Mouse (Mus musculus): Measurements from ENCODE around the gene Pth2.

Gene Pth2

DNA sequence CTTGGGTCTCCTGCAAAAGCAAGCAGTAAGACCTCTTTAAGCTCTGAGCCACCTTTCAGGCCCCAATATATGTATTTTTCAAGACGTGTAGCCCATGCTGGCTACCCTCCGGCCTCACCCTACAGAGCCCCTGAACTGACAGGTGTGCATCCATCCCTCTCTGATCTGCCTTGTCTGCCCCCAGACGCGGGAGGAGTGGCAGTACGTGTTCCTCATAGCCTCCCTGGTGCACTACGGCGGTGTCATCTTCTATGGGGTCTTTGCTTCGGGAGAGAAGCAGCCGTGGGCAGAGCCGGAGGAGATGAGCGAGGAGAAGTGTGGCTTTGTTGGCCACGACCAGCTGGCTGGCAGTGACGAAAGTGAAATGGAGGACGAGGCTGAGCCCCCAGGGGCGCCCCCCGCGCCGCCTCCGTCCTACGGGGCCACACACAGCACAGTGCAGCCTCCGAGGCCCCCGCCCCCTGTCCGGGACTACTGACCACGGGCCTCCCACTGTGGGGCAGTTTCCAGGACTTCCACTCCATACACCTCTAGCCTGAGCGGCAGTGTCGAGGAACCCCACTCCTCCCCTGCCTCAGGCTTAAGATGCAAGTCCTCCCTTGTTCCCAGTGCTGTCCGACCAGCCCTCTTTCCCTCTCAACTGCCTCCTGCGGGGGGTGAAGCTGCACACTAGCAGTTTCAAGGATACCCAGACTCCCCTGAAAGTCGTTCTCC lies 6.1 kb upstream of the Pth2 start:
- peak in 1 of 2 experiments; percentile 30 for DNase-seq

DNA sequence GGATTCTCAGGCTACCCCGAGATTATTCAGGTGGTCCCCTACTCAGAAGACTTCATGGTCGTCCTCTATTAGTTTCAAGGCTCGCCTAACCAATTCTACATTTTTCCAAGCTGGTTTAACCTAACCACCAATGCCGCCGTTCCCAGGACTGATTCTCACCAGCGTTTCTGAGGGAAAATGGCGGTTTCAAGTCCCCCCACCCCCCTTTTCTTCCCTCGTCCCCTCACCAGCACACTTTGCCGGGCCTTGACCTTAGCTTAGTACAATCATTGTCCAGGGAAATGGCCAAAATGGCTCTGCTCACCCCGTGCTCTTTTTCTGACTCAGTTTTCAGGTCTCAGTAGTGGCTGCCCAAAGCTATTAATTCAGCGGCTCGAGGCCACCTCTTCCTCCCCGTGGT lies 5.4 kb upstream of the Pth2 start:
- no peak for DNase-seq

DNA sequence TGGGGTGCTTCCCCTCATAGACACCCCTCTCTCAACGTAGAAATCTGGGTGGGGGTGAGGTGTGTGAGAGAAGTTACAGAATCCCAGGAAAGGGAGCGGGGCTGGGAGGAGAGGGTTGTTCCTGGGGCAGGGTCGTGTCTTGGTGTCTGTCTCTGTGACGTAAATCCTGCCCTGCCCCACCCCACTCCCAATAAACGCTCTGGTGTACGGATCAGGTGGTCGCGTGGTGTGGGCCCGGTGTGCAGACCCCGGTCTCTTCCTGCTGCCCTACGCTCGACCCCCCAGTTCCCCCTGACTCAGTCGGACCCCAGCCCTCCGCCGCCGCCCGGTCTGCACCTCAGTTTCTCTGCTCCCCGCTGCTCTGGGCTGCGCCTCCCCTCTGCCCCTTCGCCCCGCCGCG lies 4.9 kb upstream of the Pth2 start:
- DNase-seq: peak in 1 of 2 experiments; percentile 23

GRCm38 (mm10) chr7:45176356-45176755 lies 4.4 kb upstream of the Pth2 start:
- peak in 1 of 2 experiments; percentile 44 for DNase-seq

DNA sequence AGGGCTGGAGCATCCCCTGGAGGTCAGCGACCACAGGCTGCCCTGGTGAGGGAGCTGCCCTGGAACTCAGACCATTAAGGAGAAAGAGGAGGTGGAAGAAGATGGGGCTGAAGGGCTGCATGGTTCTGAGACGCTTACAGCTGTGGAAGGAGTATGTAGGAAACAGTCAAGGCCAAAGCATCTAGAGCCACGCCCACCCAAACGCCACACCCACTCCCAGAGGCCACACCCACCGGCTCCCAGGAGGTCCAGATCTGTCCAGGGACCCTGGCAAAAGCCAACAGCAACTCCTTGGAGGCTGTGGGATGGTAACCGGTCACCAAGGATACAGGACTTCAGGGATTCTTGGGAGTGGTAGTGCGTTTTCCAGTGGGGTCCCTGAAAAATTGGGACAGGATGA lies 2.2 kb upstream of the Pth2 start:
- no peak for DNase-seq

- DNase-seq: no peak
These were observed 1.3 kb upstream of the Pth2 start, which contains the start of gene Gfy for GRCm38 (mm10) chr7:45179469-45179868. TSS of gene Gfy (minus strand) at chr7:45179569.

- DNase-seq: peak in 1 of 2 experiments; percentile 29
These were observed 745 bp downstream of the Pth2 start for GRCm38 (mm10) chr7:45181540-45181939.

DNA sequence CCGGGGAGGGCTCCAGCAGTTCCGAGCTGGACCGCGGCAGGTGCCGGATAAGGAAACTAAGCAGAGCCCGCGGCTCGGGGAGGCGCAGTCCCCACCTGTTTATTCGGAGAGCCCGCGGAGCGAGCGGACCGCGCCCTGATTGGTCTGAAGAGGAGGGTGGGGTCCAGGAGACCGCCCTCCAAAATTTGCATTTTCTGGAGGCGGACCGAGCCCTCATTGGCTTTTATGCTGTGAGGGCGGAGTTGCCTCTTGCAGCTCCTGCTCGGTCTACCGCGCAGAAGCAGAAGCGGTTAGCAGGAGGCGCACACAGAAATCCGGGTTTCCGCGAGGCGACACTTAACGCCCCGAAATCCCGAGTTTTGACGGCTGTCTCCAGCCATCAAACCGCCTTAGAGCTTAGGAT lies 1.4 kb downstream of the Pth2 start:
- peak; percentile 88 for DNase-seq

GRCm38 (mm10) chr7:45182606-45183005 lies 1.8 kb downstream of the Pth2 start:
- DNase-seq: no peak

- no peak for DNase-seq
These were observed 2.9 kb downstream of the Pth2 start for GRCm38 (mm10) chr7:45183672-45184071.

DNA sequence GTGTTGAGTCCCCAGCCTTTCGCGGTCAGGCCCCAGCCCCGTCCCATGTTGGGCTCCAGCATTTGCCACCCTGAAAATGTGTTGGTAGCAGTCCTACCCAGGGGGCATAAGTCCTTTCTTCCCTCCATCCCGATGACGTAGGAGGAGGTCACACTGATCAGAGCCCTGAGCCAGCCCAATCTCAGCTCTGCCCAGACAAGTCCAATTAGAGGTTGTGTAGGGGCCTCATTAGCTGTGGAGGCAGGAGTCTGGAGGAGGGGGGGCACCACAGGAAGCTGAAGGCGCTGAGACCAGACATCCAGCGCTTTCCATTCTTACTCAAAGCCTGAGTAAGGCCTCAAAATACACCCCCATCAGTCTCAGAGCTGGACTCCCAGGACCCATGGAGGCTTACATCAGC lies 5.1 kb downstream of the Pth2 start:
- no peak for DNase-seq

DNA sequence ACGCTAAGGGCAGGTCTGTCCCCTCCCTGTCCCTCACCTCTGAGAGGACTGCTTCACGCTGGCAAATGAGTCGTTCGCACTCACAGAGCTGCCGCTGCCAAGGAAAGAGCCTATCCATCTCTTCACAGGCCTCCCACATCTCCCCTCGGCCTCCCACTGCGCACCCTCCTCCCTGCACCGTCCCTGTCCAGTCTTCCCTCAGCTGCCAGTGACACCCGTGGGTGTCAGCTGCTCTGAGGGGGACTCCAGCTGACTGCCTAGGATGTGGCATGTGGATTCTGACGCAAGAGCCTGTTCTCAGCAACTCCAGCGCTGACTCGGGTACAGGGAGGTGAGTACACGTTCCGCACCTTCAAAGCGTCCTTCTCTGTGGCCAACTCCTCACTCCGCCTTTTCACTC lies 8.8 kb downstream of the Pth2 start:
- peak in 1 of 2 experiments; percentile 43 for DNase-seq

DNA sequence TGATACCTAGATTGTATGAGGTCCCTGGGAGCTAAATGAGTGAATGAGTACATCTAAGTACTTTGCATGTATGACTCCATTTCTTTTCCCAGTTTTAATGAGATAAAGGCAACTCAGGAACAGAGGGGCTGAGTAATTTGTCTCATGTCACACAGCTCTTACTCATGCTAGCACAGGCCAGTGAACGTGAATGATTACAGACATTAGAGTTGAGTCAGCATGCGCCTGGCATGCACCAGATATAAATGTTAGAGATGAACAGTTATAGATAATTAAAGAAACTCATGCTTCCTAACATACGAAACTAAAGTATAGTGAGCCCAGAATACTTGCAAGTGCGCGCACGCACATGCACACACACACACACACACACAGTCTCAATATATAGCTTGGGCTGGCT lies 9.4 kb downstream of the Pth2 start:
- no peak for DNase-seq

DNA sequence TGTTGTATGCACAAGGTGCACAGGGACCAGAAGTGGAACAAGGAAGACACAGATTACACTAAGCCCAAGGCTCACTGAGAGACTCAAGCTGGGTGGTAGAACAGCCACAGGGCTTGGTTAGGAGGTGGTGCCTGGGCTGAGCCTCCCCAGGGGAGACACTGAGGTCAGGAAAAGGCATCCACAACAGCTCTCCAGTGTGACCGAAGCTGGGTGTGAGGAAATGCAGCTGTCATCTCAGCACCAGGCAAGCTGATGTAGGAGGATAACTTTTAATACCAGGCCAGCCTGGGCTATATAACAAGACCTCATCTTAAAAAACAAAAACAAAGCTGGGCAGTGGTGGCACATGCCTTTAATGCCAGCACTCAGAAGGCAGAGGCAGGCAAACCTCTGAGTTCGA lies 10.4 kb downstream of the Pth2 start:
- peak in 1 of 2 experiments; percentile 28 for DNase-seq

DNA sequence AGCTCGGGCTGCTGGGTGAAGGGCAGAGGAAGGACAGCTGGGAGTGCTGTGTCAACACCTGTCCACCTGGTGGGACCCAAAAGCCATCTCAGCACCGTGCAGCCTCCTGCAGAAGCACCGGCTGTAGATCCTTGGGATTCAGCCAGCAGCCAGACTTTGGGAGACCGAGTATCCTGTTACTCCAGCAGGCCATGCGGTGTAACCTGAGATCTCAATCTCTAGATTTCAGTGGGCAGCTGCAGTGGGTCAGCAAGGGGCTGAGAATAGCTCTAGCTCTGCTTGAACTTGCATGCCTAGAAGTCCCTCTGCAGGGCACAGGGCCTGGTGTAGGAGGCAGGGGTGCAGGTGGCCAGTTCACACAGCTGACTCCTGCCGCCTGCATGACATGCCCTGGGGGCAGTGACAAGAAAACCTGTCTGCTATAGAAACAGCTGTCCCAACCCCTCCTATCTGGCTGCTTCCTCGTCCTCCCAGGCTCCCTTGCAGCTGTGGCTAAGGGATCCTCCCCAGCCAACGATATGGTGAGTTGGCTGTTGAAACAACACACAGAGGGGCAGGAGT lies 11.1 kb downstream of the Pth2 start:
- DNase-seq: peak; percentile 85 to 92

GRCm38 (mm10) chr7:45192585-45193310 lies 12.0 kb downstream of the Pth2 start:
- peak; percentile 49 to 58 for DNase-seq

- peak; percentile 79 to 80 for DNase-seq
These were observed 12.6 kb downstream of the Pth2 start for GRCm38 (mm10) chr7:45193406-45193805.

- DNase-seq: peak; percentile 69 to 73
These were observed 13.3 kb downstream of the Pth2 start for GRCm38 (mm10) chr7:45193871-45194785.

- DNase-seq: peak; percentile 58 to 68
These were observed 14.8 kb downstream of the Pth2 start for GRCm38 (mm10) chr7:45195341-45196175.

- DNase-seq: no peak
These were observed 15.4 kb downstream of the Pth2 start for GRCm38 (mm10) chr7:45196176-45196535.

DNA sequence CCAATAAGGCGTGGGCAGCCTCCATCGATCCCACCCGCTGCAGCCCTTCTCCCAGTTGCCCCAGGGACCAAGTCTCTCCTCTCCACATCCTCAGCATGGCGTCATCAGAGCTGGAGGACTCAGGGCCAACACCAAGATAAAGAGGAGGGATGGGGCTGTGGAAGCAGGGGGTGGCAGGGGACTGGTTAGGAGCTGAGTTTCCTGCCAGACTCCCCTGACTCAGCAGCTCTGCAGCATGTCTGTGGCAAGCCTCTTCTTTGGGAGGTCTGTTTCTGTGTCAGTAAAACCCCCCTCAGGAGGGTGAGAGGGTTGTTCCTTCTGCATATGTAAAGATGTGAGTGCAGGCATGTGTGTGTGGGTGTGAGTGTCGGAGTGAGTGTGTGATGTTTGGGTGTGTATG lies 16.2 kb downstream of the Pth2 start:
- DNase-seq: no peak

- DNase-seq: peak; percentile 95 to 96
These were observed 17.6 kb downstream of the Pth2 start for GRCm38 (mm10) chr7:45198435-45198834.
